Mouse (Mus musculus): ENCODE measurements around the gene Bik.

The Bik gene

GRCm38 (mm10) chr15:83583419-83584156, 56.9 kb downstream of the Bik start:
- no peak for DNase-seq (ENCODE audit: low spot score)

- DNase-seq (ENCODE audit: low spot score) = no peak
These were observed 58.1 kb downstream of the Bik start for GRCm38 (mm10) chr15:83584741-83585220.

GRCm38 (mm10) chr15:83590841-83591240, 64.2 kb downstream of the Bik start:
- peak; percentile 73 for DNase-seq (ENCODE audit: low spot score)

GRCm38 (mm10) chr15:83591758-83592157, 65.1 kb downstream of the Bik start:
- DNase-seq (ENCODE audit: low spot score) = no peak

GRCm38 (mm10) chr15:83592260-83593188, 65.9 kb downstream of the Bik start:
- peak; percentile 23 for DNase-seq (ENCODE audit: low spot score)

GRCm38 (mm10) chr15:83593189-83593585, 66.5 kb downstream of the Bik start:
- peak; percentile 36 for DNase-seq (ENCODE audit: low spot score)

- DNase-seq (ENCODE audit: low spot score) = peak; percentile 58
These were observed 67.2 kb downstream of the Bik start for GRCm38 (mm10) chr15:83593702-83594512.

Measured in yolk sac, embryonic 10.5 days (tissue).